Mouse (Mus musculus): ENCODE results near the gene Fhit. TPM values are rescaled to one million over a fixed set of nuclear protein-coding genes. Genes with fewer than 3 reads are reported as not detected.

Fhit gene
- polyA plus RNA-seq, 1 experiment from 2014 or later = 11.4 TPM

GRCm38 (mm10) chr14:9721917-9722472 is 1439.8 kb downstream of the Fhit start:
- Histone ChIP-seq H3K9me3 (no peaks in the 10 kb centered on the region), H3K4me2 (replicated peaks) (no peak overlapping the region), H3K27me3 (replicated peaks) (no peaks in the 10 kb centered on the region), H3K9ac (no peak overlapping the region), H3K4me1 (replicated peaks) (no peaks in the 10 kb centered on the region), H3K27ac (no peak overlapping the region), H3K36me3 (no peaks in the 10 kb centered on the region), H3K4me3 (replicated peaks) (no peak overlapping the region)
- no peak for ATAC-seq
- 56% methylated on average over 2 of the region's 2 CpGs for WGBS

GRCm38 (mm10) chr14:9698621-9699020 is 1463.2 kb downstream of the Fhit start:
- Histone ChIP-seq H3K9me3 (no peaks in the 10 kb centered on the region), H3K9ac (no peak overlapping the region), H3K4me1 (replicated peaks) (no peaks in the 10 kb centered on the region), H3K27ac (no peak overlapping the region), H3K27me3 (replicated peaks) (no peaks in the 10 kb centered on the region), H3K4me3 (replicated peaks) (no peak overlapping the region), H3K4me2 (replicated peaks) (no peak overlapping the region), H3K36me3 (no peaks in the 10 kb centered on the region)
- WGBS = 64% methylated on average over 1 of the region's 1 CpGs
- ATAC-seq = no peak

DNA sequence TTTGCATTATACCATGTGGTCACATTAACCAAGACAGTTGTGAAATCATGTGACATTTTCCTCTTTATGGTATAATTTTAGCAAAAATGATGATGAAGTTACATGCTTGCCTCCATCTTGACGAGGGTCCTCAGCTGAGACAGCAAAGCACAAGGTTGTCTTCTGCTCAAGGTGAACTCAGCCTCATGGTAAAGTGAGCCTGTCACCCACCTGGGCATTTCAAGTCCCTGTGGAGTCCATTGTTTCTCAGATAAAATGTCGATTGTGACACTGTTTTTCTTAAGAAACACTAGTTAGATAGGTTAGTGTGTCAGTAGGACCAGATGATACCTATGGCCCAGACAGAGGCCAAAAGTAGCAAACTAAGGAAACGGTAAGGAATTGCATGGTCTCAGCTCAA is 1464.7 kb downstream of the Fhit start:
- H3K9ac ChIP-seq = no peak overlapping the region
- H3K4me3 ChIP-seq (replicated peaks) = no peak overlapping the region
- H3K36me3 ChIP-seq = no peaks in the 10 kb centered on the region
- H3K4me2 ChIP-seq (replicated peaks) = no peak overlapping the region
- ATAC-seq = no peak
- H3K9me3 ChIP-seq = no peaks in the 10 kb centered on the region
- H3K27me3 ChIP-seq (replicated peaks) = no peaks in the 10 kb centered on the region
- 80% methylated on average over 3 of the region's 3 CpGs for WGBS
- H3K27ac ChIP-seq = no peak overlapping the region
- no peaks in the 10 kb centered on the region for H3K4me1 ChIP-seq (replicated peaks)

DNA sequence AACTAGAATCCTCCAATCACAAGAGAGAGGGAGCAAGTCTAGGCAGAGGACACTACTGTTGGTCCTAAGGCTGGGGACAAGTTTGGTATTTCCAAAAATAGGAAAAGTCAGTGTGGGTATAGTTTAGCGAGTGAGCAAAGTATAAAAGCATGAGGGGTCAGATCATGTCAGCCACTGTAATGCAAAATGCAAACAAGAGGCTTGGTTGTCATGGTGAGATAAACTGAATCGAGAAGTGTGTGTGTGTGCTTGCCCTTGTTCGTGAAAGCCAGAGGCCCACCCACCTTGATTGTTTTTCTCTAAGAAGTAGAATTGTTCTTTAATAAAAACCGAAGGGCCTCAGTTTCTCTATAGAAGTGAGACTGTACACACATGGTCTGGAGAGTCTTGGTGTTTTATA is 1465.8 kb downstream of the Fhit start:
- no peak for ATAC-seq

GRCm38 (mm10) chr14:9695217-9695690 is 1466.6 kb downstream of the Fhit start:
- Histone ChIP-seq H3K36me3 (no peaks in the 10 kb centered on the region), H3K9me3 (no peaks in the 10 kb centered on the region), H3K9ac (no peak overlapping the region), H3K4me2 (replicated peaks) (no peak overlapping the region), H3K27me3 (replicated peaks) (no peaks in the 10 kb centered on the region), H3K4me1 (replicated peaks) (no peaks in the 10 kb centered on the region), H3K27ac (no peak overlapping the region), H3K4me3 (replicated peaks) (no peak overlapping the region)
- WGBS = 75% methylated on average over 4 of the region's 4 CpGs
- ATAC-seq = no peak

More for the DNA sequence above, 1465.8 kb downstream of the Fhit start:
- H3K4me3 ChIP-seq (replicated peaks) = no peak overlapping the region
- H3K27ac ChIP-seq = no peak overlapping the region
- no peaks in the 10 kb centered on the region for H3K4me1 ChIP-seq (replicated peaks)
- H3K9ac ChIP-seq = no peak overlapping the region
- WGBS = 37% methylated on average over 4 of the region's 4 CpGs
- no peak overlapping the region for H3K4me2 ChIP-seq (replicated peaks)
- no peaks in the 10 kb centered on the region for H3K9me3 ChIP-seq
- no peaks in the 10 kb centered on the region for H3K27me3 ChIP-seq (replicated peaks)
- H3K36me3 ChIP-seq = no peaks in the 10 kb centered on the region

- Histone ChIP-seq H3K9me3 (no peaks in the 10 kb centered on the region), H3K27ac (no peak overlapping the region), H3K4me2 (replicated peaks) (no peak overlapping the region), H3K4me1 (replicated peaks) (no peaks in the 10 kb centered on the region), H3K4me3 (replicated peaks) (no peak overlapping the region), H3K9ac (no peak overlapping the region), H3K36me3 (no peaks in the 10 kb centered on the region), H3K27me3 (replicated peaks) (no peaks in the 10 kb centered on the region)
- no peak for ATAC-seq
- WGBS = 75% methylated on average over 2 of the region's 2 CpGs
Observed at GRCm38 (mm10) chr14:9688664-9689257, 1473.1 kb downstream of the Fhit start.

DNA sequence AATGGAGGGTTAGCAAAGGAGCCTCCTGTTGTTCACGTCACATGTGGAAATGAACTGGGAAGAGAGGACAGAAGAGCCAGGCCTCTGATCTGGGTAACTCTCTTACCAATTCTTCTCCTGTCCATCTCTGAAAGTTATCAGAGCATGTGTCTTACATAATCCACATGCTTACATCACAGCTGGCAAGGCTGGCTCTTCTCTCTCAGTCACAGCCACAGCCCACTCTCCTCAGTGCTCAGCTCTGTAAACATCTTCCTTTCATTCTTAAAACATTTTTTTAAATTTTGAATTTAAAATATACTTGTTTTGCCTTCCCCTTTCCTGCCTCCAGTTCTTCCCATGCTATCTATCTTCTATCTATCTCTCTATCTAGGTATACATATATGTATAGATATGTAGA is 1477.5 kb downstream of the Fhit start:
- no peak overlapping the region for H3K27ac ChIP-seq
- H3K4me3 ChIP-seq (replicated peaks) = no peak overlapping the region
- no peak overlapping the region for H3K9ac ChIP-seq
- no peaks in the 10 kb centered on the region for H3K4me1 ChIP-seq (replicated peaks)
- 80% methylated on average over 1 of the region's 1 CpGs for WGBS
- no peaks in the 10 kb centered on the region for H3K9me3 ChIP-seq
- no peak for ATAC-seq
- no peak overlapping the region for H3K4me2 ChIP-seq (replicated peaks)
- H3K27me3 ChIP-seq (replicated peaks) = no peaks in the 10 kb centered on the region
- H3K36me3 ChIP-seq = no peaks in the 10 kb centered on the region

DNA sequence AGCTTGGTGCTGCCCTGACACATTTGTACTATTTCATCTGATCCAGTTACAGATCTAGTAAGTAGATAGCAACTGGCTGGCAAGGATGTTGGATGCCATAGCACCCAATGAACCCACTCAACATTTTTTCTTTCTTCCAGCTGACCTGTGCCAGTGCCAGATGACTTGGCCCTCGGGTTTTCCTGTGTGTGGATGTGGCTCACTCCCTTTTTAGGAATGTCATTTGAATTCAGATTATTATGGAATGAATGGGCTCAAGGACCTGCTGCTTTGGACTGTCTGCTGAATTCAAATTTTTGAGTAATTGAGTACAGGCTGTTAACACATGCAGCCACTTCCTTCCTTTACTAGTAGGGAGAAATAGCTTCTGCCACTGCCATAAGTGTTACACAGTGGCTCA is 1489.1 kb downstream of the Fhit start:
- no peaks in the 10 kb centered on the region for H3K27me3 ChIP-seq (replicated peaks)
- H3K36me3 ChIP-seq = no peaks in the 10 kb centered on the region
- no peak overlapping the region for H3K4me2 ChIP-seq (replicated peaks)
- H3K9ac ChIP-seq = no peak overlapping the region
- WGBS = 73% methylated on average over 1 of the region's 1 CpGs
- H3K4me3 ChIP-seq (replicated peaks) = no peak overlapping the region
- H3K4me1 ChIP-seq (replicated peaks) = no peaks in the 10 kb centered on the region
- no peak for ATAC-seq
- H3K27ac ChIP-seq = no peak overlapping the region
- no peaks in the 10 kb centered on the region for H3K9me3 ChIP-seq

DNA sequence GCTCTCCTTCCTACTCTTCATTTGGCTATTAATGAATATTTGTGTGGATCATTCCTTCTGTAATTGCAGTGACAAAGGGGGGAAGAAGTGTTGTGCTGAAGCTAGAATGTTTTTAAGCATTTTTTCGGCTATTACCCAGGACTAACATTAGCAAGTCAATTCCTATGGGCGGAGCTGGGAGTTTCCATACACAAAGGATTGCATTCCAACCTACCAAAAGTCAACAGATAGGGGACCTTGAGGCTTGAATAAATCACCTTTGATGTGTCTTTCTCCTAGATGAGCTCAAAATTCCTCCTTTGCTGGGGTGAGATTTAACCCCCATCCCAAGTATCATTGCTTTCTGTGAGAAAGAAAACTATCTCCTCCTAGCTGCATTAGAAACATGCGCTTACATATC is 1490.1 kb downstream of the Fhit start:
- H3K4me2 ChIP-seq (replicated peaks) = no peak overlapping the region
- no peaks in the 10 kb centered on the region for H3K27me3 ChIP-seq (replicated peaks)
- no peak for ATAC-seq
- no peak overlapping the region for H3K9ac ChIP-seq
- no peaks in the 10 kb centered on the region for H3K36me3 ChIP-seq
- H3K9me3 ChIP-seq = no peaks in the 10 kb centered on the region
- no peak overlapping the region for H3K27ac ChIP-seq
- no peaks in the 10 kb centered on the region for H3K4me1 ChIP-seq (replicated peaks)
- no peak overlapping the region for H3K4me3 ChIP-seq (replicated peaks)
- WGBS = 61% methylated on average over 3 of the region's 3 CpGs

GRCm38 (mm10) chr14:9669766-9670165 is 1492.1 kb downstream of the Fhit start:
- no peak for ATAC-seq
- no peaks in the 10 kb centered on the region for H3K9me3 ChIP-seq
- no peaks in the 10 kb centered on the region for H3K4me1 ChIP-seq (replicated peaks)
- no peaks in the 10 kb centered on the region for H3K27me3 ChIP-seq (replicated peaks)
- no peak overlapping the region for H3K4me3 ChIP-seq (replicated peaks)
- no peak overlapping the region for H3K9ac ChIP-seq
- no peak overlapping the region for H3K4me2 ChIP-seq (replicated peaks)
- H3K27ac ChIP-seq = no peak overlapping the region
- H3K36me3 ChIP-seq = no peaks in the 10 kb centered on the region
- 88% methylated on average over 1 of the region's 1 CpGs for WGBS

- WGBS = 49% methylated on average over 1 of the region's 1 CpGs
Observed at GRCm38 (mm10) chr14:9658445-9658844, 1503.4 kb downstream of the Fhit start.

DNA sequence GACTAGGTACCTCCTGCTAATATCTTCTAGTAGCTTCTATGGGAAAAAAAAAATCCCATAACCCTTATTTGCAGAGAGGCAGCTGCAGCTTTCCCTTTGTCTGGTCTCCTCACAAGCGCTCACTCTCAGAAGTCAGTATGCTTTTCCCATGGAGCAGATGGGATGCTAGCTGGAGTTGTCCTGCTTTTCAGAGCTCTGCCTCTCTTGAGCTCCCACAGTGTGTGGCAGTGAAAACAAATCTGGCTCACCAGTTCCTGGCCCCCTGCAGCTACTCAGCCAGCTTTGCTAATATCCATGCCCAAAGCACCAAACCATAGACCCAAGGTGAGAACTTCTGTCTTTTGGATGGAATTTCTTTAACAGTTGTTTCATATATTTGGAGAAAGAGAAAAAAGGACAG is 1510.4 kb downstream of the Fhit start:
- Histone ChIP-seq H3K9me3 (no peaks in the 10 kb centered on the region), H3K4me2 (replicated peaks) (no peak overlapping the region), H3K36me3 (no peaks in the 10 kb centered on the region), H3K9ac (no peak overlapping the region), H3K27me3 (replicated peaks) (no peaks in the 10 kb centered on the region), H3K4me3 (replicated peaks) (no peak overlapping the region), H3K27ac (no peak overlapping the region), H3K4me1 (replicated peaks) (no peaks in the 10 kb centered on the region)
- 97% methylated on average over 1 of the region's 1 CpGs for WGBS
- no peak for ATAC-seq

More at GRCm38 (mm10) chr14:9658445-9658844, 1503.4 kb downstream of the Fhit start:
- no peak overlapping the region for H3K9ac ChIP-seq
- H3K9me3 ChIP-seq = no peaks in the 10 kb centered on the region
- H3K27me3 ChIP-seq (replicated peaks) = no peaks in the 10 kb centered on the region
- no peak overlapping the region for H3K4me2 ChIP-seq (replicated peaks)
- no peak for ATAC-seq
- H3K4me3 ChIP-seq (replicated peaks) = no peak overlapping the region
- H3K27ac ChIP-seq = no peak overlapping the region
- H3K4me1 ChIP-seq (replicated peaks) = no peaks in the 10 kb centered on the region
- H3K36me3 ChIP-seq = no peaks in the 10 kb centered on the region

DNA sequence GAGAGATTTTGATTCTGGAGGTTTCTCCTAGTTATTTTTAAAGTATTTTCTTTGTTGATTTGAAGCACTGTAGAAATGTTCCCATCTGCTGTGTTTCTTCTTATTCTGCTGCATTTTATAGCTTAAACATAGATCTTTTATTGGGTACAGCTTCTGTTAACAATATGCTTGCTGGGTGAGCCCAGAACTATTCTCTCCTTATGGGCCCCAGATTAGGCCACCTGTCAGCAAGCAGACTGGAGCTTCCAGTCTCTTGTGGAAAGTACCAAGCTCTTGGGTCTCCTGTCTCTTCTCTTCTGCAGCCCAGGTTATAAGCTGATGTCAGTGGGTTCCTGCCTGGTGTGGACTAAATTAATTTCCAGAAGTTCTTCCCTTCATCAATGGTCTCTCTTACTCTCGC is 1513.4 kb downstream of the Fhit start:
- H3K36me3 ChIP-seq = no peaks in the 10 kb centered on the region
- H3K27me3 ChIP-seq (replicated peaks) = no peaks in the 10 kb centered on the region
- 84% methylated on average over 1 of the region's 1 CpGs for WGBS
- no peak for ATAC-seq
- no peak overlapping the region for H3K4me2 ChIP-seq (replicated peaks)
- no peak overlapping the region for H3K27ac ChIP-seq
- H3K9ac ChIP-seq = no peak overlapping the region
- no peaks in the 10 kb centered on the region for H3K4me1 ChIP-seq (replicated peaks)
- H3K4me3 ChIP-seq (replicated peaks) = no peak overlapping the region
- no peaks in the 10 kb centered on the region for H3K9me3 ChIP-seq

All from intestine, embryonic 15.5 days (tissue).